Mouse (Mus musculus) hindbrain, embryonic 15.5 days (tissue): ENCODE results near the gene Gm12790. TPM values are rescaled to one million over a fixed set of nuclear protein-coding genes. Genes with fewer than 3 reads are reported as not detected.
"Not testable (repeated sequence)": the region's sequence is repeated elsewhere in the genome, so short reads cannot be mapped to it uniquely, and the experiment has no call there.

Experiments used
- ATAC-seq: fragments of 200-750 bp; cut with Nextera tagmentation; 2 replicates; pipeline ENCODE4 v1.8.0; 2017; ENCODE audit warnings: low read depth, moderate number of reproducible peaks, moderate TSS enrichment; ENCODE audit not compliant: low FRiP score
- H3K27ac ChIP-seq: fragments of 300-500 bp; sonication (generic); replicated peaks from 2 replicates; pipeline ENCODE4 v1.5.1; 2015; ENCODE audit warnings: mild to moderate bottlenecking, inconsistent platforms
- H3K27me3 ChIP-seq: fragments of 300-500 bp; sonication (generic); 2 replicates; pipeline ENCODE4 v1.6.1; 2015; ENCODE audit warnings: control low read depth, inconsistent platforms
- H3K36me3 ChIP-seq: fragments of 300-500 bp; sonication (generic); 2 replicates; pipeline ENCODE4 v1.6.1; 2015; ENCODE audit warnings: control low read depth, inconsistent platforms
- H3K4me1 ChIP-seq: fragments of 300-500 bp; sonication (generic); replicated peaks from 2 replicates; pipeline ENCODE4 v1.6.1; 2015; ENCODE audit warnings: control low read depth, inconsistent platforms
- H3K4me2 ChIP-seq: fragments of 300-500 bp; sonication (generic); 2 replicates; pipeline ENCODE4 v1.6.1; 2015; ENCODE audit warnings: moderate library complexity, mild to moderate bottlenecking, inconsistent platforms
- H3K4me3 ChIP-seq: fragments of 300-500 bp; sonication (generic); 2 replicates; pipeline ENCODE4 v1.5.1; 2015; ENCODE audit warnings: mild to moderate bottlenecking, inconsistent platforms
- H3K9ac ChIP-seq: fragments of 300-500 bp; sonication (generic); 2 replicates; pipeline ENCODE4 v1.6.1; 2015; ENCODE audit warnings: inconsistent platforms
- H3K9me3 ChIP-seq: fragments of 300-500 bp; sonication (generic); 2 replicates; pipeline ENCODE4 v1.6.1; 2016; ENCODE audit warnings: control low read depth, inconsistent platforms
- WGBS: fragments of 180-500 bp; shearing (Covaris S2); methylation state at CpG from one replicate; pipeline ENCODE4 v1.1.7; 2015; 5-methylcytosine and 5-hydroxymethylcytosine counted together
- polyA plus RNA-seq: library from polyadenylated mRNA; unstranded; fragments of >200 nt; fragmentation: Nextera tagmentation; extraction: Ambion mirVana; gene quantifications from 2 replicates; pipeline ENCODE4 v1.2.1, GENCODE M21; 2015

Gene Gm12790
- not detected in 2 replicates for polyA plus RNA-seq

DNA sequence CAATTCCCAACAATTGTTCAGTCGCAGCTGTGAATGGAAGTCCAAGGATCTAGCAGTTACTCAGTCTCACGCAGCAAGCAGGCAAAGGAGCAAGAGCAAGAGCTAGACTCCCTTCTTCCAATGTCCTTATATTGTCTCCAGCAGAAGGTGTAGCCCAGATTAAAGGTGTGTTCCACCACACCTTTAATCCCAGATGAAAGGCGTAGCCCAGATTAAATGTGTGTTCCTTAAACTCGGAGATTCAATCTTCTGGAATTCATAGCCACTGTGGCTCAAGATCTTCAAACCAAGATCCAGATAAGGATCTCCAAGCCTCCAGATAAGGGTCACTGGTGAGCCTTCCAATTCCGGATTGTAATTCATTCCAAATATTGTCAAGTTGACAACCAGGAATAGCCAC, at the start of gene Gm12790:
Gm12790 (minus strand) TSS at position 101 of the 400 bp plus-strand sequence.
- not testable (repeated sequence) for ATAC-seq
- WGBS, result 93% methylated on average over 1 of the region's 5 CpGs

GRCm38 (mm10) chr4:102026619-102027018, 45.8 kb upstream of the Gm12790 start:
- Histone ChIP-seq H3K4me1 (no peaks in the 10 kb centered on the region), H3K9me3 (no peaks in the 10 kb centered on the region), H3K36me3 (no peaks in the 10 kb centered on the region), H3K27ac (no peak overlapping the region), H3K4me2 (no peak overlapping the region), H3K9ac (no peak overlapping the region), H3K4me3 (no peak overlapping the region), H3K27me3 (no peaks in the 10 kb centered on the region)
- 88% methylated on average over 6 of the region's 6 CpGs for WGBS
- no peak for ATAC-seq

More for the DNA sequence above, at the start of gene Gm12790:
- not testable (repeated sequence) for H3K4me2 ChIP-seq, H3K4me1 ChIP-seq, H3K27me3 ChIP-seq, H3K9ac ChIP-seq, H3K4me3 ChIP-seq, H3K27ac ChIP-seq, H3K36me3 ChIP-seq, H3K9me3 ChIP-seq

GRCm38 (mm10) chr4:101998267-101998922, 17.5 kb upstream of the Gm12790 start:
- no peak overlapping the region for H3K9ac ChIP-seq
- ATAC-seq, result peak; percentile 86
- no peak overlapping the region for H3K27ac ChIP-seq
- no peaks in the 10 kb centered on the region for H3K36me3 ChIP-seq
- peak overlapping the region; percentile 18; the same call in 1 of the 2 replicates for H3K4me2 ChIP-seq
- no peak overlapping the region for H3K4me3 ChIP-seq
- no peaks in the 10 kb centered on the region for H3K4me1 ChIP-seq
- H3K27me3 ChIP-seq, result no peaks in the 10 kb centered on the region
- H3K9me3 ChIP-seq, result no peaks in the 10 kb centered on the region
- 43% methylated on average over 15 of the region's 15 CpGs for WGBS

DNA sequence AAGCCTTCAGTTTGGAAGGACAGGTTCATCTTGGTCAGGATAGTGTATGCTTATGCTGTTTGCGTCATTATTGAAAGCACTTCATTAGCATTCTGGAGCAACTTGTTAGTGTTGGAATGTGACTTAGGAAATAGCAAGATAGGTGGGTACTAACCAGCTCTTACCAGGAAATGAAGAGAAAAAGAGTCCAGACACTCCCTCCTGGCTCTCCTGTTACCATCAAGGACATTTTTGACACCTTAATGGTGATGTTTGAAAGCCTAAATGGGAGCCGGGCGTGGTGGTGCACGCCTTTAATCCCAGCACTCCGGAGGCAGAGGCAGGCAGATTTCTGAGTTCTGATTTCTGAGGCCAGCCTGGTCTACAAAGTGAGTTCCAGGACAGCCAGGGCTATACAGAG, 16.6 kb upstream of the Gm12790 start:
- H3K4me3 ChIP-seq, result no peak overlapping the region
- no peak for ATAC-seq
- H3K9me3 ChIP-seq, result no peaks in the 10 kb centered on the region
- no peak overlapping the region for H3K4me2 ChIP-seq
- no peak overlapping the region for H3K9ac ChIP-seq
- no peaks in the 10 kb centered on the region for H3K4me1 ChIP-seq
- no peak overlapping the region for H3K27ac ChIP-seq
- H3K36me3 ChIP-seq, result no peaks in the 10 kb centered on the region
- WGBS, result 96% methylated on average over 5 of the region's 5 CpGs
- H3K27me3 ChIP-seq, result no peaks in the 10 kb centered on the region

DNA sequence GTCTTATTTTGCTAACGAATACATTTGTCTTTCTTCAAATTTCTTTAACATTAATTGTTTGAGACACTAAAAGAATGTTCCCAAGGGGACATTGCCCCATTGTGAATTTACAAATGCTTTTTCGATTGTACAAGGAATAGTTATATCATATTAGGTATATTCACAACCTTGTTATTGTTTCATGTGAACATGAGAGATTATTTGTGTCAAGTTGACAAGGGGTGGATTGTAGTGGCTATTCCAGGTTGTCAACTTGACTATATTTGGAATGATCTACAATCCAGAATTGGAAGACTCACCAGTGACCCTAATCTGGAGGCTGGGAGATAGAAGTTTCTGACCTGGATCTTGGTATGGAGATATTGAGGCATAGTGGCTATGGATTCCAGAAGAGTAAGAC, 5.5 kb upstream of the Gm12790 start, which contains the start of gene Gm12789:
Gm12789 (plus strand) TSS at position 301 of the 400 bp plus-strand sequence.
- ATAC-seq, H3K27me3 ChIP-seq, H3K9ac ChIP-seq, H3K4me3 ChIP-seq, H3K4me1 ChIP-seq, H3K27ac ChIP-seq, H3K36me3 ChIP-seq, H3K4me2 ChIP-seq, H3K9me3 ChIP-seq: not testable (repeated sequence)
- 89% methylated on average over 2 of the region's 2 CpGs for WGBS

- no peaks in the 10 kb centered on the region for H3K4me1 ChIP-seq
- ATAC-seq, result no peak
- 88% methylated on average over 5 of the region's 5 CpGs for WGBS
- no peak overlapping the region for H3K9ac ChIP-seq
- no peak overlapping the region for H3K4me2 ChIP-seq
- no peak overlapping the region for H3K27ac ChIP-seq
- H3K36me3 ChIP-seq, result no peaks in the 10 kb centered on the region
- H3K4me3 ChIP-seq, result no peak overlapping the region
- H3K9me3 ChIP-seq, result no peaks in the 10 kb centered on the region
- H3K27me3 ChIP-seq, result no peaks in the 10 kb centered on the region
Measured at GRCm38 (mm10) chr4:101985678-101986077, 4.8 kb upstream of the Gm12790 start.

DNA sequence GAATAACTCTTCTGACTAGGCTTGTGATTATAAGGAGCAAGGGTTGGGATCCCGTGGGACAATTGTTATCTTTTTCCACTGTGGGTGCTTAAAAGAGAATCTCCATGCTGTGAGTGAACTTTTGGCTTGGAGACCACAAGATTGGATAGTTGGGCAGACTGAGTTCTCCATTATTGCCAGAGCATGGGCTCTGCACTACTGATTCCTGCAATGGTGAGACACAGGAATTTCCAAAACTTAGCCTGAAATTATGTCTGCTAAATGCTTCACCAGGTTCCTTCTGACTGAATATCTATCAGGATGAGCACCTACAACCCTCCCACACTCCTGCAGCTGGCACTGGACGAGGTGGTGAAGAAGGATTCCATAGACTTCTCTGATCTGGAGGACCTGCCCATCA, 40.7 kb downstream of the Gm12790 start, which contains the start of gene Gm12794:
Gm12794 (plus strand) TSS at position 301 of the 400 bp plus-strand sequence.
- H3K4me3 ChIP-seq, H3K36me3 ChIP-seq, H3K27me3 ChIP-seq, H3K4me1 ChIP-seq, H3K9ac ChIP-seq, H3K27ac ChIP-seq, ATAC-seq, H3K4me2 ChIP-seq, H3K9me3 ChIP-seq: not testable (repeated sequence)
- 73% methylated on average over 2 of the region's 2 CpGs for WGBS

Other genes starting within 250 kb of the Gm12790 start
- gene B020004J07Rik, start 137.0 kb downstream of the Gm12790 start, polyA plus RNA-seq, result not detected in 2 replicates
- gene C130073F10Rik, start 87.3 kb downstream of the Gm12790 start, polyA plus RNA-seq, result not detected in 2 replicates
- gene Gm12800, start 71.9 kb downstream of the Gm12790 start, polyA plus RNA-seq, result not detected in 2 replicates
- not detected in 2 replicates for gene Gm12794, start 40.6 kb downstream of the Gm12790 start, polyA plus RNA-seq
- not detected in 2 replicates for gene Gm12789, start 5.6 kb upstream of the Gm12790 start, polyA plus RNA-seq
- 44.0 TPM in 2 replicates for gene Pde4b, start 106.5 kb upstream of the Gm12790 start, polyA plus RNA-seq